Mouse (Mus musculus) lung, postnatal 14 days (tissue): ENCODE results near the gene Cpt1a.

Experiments
- DNase-seq: peaks from one replicate; pipeline ENCODE4 v3.0.0; 2021

Cpt1a gene

DNA sequence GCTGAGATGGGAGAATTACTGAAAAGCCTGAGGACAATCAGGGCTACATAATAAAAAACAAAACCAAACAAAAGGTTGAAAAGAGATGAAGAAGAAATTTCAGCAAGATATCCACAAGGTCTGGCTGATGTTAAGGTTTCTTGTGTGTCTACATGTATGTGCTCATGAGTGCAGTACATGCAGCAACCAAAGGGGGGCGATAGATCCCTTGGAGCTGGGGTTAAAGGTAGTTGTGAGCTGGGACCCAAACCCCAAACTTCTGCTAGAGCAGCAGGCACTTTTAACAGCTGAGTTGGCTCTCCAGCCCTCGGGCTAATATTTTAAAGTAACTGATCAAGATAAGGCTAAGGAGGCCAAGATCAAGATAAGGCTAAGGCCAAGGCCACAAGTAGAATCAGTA, 51.9 kb downstream of the Cpt1a start:
- no peak for DNase-seq

DNA sequence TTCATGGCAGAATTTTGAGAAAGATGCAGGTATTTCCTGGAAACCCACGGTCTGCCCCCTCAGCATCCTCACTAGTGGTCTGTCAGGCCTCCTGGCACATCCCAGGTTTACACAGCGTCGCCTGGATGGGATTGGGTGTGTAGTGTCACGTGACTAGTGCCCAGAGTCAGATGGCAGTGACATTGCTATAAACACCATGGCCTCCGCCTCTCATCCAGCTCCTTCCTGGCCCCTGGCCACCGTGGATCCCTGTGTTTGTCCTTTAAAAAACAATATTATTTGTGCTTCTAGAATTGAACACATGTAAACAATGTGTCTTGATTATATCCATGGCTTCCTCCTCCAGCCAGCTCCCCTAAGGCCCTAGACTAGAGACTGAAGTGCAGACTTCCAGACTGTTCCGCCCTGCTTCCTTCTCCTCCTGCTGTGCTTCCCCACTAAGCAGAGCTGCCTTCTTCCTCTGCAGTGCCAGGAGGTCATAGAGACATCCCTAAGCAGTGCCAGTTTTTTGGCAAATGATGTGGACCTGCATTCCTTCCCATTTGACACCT, 53.9 kb downstream of the Cpt1a start:
- peak; percentile 70 for DNase-seq

DNA sequence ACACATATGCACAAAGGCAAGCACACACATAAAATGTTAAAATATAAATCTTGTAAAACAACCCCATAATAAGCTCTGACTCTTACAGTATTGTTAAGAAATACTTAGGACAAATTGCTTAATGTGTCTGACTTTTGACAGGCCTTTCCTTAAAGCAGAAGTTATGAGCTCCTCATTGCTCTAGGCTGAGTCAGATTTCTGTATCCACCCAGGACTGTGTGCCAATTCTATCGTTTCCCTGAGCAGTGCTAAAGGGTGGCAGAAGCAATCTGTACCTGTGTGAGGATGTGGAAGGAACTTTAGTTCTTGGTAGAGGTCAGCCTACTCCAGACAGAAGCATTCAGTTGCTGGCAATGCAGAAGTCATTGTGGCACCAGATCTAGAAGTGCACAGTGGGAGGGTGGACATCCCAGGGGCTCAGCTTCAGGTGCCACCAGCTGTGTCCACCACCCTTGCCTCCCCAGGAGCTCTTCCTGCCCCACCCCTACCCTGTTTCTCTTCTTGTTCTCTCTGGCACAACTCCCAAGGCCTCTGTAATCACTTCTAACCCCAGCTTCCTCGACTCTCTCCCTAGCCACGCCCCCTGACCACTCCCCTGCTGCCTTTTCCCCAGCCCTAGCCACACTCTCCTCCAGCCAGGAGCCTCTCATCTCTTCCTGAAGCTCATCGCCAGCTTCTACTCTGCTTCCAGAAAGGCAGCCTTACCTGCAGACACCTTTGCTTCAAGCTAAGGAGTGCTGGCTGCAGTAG, 55.0 kb downstream of the Cpt1a start:
- peak; percentile 62 for DNase-seq

DNA sequence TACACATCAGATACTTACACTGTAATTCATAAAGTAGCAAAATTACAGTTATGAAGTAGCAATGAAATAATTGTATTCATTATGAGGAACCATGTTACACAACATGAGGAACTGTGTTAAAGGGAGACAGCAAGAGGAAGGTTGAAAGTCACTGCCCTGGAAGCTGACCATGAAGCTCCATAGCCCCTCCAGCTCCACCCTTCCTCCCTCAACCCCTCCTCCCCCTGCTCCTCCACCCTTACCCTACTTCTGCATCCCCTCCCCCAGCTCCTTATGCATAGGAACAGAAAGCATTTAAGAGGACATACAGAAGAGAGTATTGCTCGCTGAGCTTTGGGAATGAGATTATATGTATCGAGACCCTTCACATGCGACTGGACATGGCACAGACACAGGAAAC, 56.5 kb downstream of the Cpt1a start:
- DNase-seq: peak; percentile 12

DNA sequence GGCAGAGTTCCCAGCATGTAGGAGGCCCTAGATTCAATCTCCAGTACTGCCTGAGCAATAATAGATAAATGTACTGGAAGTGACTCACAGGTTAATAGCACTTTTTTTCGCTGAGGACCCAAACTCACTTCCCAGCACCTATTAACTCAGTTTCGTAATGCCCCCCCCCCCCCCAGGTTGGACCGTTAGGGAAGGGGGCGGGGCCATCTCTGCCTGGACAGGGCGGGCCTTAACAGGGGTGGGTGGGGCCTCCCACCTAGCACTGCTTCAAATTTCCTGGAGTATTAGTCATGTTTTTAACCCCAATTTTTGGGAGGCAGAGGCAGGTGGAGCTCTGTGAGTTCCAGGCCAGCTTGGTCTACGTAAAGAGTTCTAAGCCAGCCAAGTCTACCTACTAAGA, 65.9 kb downstream of the Cpt1a start:
- DNase-seq: no peak

DNA sequence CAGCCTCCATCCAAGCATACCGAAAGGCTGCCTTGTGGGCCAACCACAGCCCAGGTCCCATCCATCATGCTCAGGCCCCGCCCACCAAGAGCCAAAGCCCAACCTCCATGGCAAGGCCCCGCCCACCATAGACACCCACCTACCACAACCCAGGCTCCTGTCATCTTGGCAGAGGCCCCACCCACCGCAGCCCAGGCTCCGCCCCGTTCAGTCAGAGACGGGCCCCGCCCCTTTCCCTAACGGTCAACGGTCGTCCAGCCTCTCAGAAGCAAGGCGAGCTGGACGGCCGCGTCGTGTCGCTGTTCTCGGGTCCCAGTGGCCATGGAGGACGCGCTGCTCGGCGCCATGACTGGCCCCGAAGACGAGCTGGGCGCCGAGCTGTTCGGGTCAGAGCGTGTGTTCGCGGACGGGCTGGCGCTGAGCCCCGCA, 66.5 kb downstream of the Cpt1a start, which contains the start of gene Tesmin:
Gene Tesmin (plus strand): TSS at position 229 of the 429 bp plus-strand sequence.
- peak; percentile 85 for DNase-seq

DNA sequence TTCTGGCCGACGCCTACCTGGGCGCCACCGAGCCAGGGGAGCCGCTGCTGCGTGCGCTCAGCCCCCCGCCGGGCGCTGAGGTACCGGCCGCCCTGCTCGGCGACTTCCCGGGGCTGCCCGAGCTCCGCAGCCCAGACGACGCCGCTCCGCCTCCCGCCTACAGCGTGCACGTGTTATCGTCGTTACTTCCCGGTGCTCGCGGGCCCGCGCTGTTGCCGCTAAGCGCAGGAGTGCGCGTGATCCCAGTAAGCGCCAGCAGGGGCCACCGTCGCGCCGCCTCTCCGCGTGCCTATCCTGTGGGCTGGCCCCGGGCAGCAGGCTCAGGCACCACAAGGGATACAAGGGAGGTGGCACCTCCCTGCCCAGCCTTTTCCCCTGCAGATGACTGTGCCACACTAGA, 67.0 kb downstream of the Cpt1a start:
- peak; percentile 94 for DNase-seq

DNA sequence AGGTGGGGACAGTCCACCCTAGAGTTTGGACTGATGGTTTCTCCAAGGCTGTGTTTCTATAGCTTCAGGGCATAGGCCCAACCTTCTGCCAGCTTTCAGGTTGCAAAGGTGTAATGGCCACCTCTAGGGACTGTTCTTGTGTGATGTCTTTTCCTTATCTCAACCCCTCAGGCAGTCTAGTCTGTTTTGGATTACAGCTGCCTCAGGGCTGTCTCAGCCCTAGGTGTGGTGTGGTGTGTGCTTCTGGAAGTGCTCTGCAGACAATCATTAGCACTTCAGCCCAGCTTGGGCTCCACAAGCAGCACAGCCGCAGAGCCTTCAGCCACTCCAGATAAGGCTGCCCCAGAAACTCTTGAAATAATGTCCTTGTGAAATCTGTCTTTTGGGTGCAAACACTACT, 70.2 kb downstream of the Cpt1a start:
- no peak for DNase-seq

DNA sequence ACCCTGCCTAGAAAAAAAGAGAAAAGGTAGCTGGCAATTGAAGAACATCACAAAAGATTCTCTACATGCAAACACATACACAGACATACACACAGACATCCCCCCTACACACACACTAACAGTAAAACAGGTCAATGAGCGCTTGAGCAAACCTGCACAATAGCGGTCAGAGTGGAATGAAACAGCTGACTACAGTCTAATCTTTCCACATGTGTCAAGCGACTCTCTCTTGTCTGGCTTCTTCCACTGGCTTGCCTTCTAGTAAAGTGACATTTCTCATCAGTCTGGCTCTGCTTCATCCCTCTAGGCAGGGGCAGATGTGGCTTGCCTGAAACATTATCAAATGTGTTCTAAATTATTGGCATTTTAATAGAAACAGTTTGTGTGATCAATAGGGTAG, 72.1 kb downstream of the Cpt1a start:
- DNase-seq: no peak

DNA sequence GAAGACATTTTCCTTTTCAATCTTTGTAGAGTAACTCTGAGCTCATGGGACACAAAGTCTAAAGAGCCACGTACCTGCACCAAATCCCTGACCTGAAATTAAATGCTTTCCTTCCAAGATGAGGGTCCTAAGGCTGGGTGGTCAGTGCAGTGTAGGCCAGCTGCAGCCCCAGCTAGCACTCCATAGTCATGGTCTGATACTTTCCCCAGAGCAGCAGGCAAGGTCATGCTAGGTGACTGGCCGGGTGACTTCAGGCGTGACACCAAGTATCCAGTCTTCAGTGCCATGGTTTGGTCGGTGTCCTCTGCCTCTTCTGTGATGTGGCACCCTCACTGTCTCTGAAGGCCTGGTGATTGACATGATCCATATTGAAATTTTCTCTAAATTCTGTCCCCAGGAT, 77.9 kb downstream of the Cpt1a start:
- no peak for DNase-seq

DNA sequence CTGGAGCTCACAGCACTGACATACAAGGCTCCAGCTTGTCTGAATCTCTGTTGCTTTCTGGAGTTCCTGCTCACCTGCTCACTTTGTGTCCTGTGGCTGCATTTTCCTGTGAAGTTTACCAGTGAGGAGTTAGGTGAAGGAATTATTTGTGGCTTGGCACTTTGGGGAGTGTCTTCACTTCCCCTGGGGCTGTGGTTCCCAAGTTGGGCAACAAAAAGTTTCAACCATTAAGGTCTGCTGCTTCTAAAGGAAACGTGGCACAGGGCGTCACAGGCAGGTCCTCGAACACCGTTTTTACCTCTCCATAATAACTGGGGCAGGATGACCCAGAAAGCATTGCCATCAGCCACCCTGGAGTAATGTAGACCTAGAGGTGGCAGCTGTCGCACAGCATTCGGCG, 79.4 kb downstream of the Cpt1a start:
- DNase-seq: no peak

DNA sequence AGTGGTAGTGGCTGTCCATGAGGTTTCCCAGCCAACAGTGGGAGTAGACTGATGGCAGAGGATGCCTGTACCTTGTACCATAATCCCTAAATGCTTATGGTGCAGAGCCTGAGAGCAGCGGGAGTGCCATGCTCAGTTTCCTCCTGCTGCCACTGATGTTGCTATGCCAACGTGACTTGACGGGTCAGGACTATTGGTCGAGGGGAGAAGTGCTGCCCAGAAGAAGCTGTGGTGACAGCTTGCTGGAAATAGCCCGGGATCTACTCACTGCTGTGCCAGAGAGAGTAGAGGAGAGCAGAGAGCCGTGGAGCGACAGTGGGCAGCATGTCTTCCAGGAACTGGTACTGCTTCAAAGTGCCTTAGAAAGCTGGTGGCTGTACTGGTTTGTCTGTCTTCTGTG, 79.8 kb downstream of the Cpt1a start:
- no peak for DNase-seq

DNA sequence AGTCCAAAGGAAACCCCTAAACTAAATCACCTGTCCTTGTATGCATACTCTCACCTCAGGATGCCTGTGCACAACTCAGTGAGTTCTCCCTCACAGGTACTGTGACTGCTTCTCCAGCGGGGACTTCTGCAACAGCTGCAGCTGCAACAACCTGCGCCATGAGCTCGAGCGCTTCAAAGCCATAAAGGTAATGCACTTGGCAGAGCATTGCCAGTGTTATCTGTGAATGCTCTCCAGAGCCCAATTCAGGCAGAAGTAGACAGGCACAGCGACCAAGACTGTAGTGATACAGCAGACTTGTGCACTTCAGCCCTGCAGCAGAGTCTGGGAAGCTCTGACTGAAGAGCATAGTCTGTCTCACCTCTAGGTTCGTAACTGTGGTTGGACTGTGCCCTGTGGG, 80.3 kb downstream of the Cpt1a start:
- no peak for DNase-seq

DNA sequence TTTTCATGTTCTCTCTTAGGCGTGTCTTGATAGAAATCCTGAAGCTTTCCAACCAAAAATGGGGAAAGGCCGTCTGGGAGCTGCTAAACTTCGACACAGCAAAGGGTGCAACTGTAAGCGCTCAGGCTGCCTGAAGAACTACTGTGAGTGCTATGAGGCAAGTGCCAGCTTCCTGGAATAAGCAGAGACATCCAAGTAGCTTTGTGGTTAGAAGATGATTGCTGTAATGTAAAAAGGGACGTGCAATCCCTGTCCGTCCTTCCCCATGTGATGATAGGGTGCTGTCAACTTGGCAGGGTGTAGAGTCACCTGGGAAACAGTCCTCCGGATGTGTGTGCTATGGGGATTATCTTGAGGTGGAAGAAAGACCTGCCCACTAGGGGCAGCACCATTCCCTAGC, 81.9 kb downstream of the Cpt1a start:
- DNase-seq: no peak

DNA sequence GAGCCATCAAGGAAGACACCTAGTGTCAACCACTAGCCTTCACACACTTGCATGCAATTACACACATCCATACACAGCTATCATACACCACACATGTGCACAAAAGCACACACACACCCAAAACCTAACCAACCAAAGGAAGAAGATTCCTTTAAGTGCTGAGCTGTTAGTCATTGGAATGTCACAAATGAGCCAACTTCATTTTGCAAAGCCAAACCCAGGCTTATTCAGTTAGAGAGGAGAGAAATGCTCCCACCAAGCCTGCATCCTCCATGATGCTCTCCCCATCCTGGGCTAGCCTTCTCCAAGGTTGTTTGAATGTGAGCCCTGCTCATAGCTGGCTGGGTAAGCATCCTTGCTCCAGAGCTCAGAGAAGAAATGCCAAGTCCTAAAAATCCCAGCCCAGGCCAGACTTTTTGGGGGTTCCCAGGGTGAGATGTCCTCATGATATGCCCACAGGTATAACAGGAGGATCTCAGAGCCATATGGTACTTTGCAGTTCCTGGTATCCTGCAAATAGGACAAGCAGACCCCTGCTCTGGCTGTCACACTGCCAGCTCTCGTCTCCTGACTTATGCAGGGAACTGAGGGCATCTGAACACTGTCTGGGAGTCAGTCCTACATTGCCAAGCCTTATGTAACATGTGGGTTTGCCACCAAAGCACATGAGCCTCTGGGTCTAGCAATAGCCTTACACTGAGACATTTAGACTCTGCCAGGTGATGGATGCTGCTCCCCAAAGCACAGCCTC, 83.6 kb downstream of the Cpt1a start:
- DNase-seq: no peak

DNA sequence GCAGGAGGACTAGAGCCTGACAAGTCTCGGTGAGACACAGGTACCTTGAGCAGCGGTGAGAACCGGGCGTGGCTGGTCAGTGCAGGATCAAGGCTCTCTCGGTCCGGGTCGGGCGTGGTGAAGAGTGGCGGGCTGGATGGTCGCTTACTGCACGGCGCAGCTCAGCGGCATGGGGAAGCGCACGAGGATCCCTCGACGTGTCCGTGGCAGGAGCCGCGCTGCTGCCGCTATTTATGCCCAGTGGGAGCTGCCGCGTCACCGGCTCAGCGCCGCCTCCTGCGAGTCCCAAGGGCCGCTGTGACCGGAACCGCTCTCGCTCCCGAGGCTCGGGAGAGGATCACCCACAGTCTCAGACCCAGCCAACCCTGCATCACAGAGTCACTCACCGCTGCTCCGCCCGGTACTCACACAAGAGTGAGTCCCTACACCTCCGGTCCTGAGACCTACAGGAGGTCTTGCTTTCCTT, 92.2 kb downstream of the Cpt1a start, which contains the start of gene Gal:
Gene Gal (minus strand): TSS at position 277 of the 466 bp plus-strand sequence.
- DNase-seq: peak; percentile 39

DNA sequence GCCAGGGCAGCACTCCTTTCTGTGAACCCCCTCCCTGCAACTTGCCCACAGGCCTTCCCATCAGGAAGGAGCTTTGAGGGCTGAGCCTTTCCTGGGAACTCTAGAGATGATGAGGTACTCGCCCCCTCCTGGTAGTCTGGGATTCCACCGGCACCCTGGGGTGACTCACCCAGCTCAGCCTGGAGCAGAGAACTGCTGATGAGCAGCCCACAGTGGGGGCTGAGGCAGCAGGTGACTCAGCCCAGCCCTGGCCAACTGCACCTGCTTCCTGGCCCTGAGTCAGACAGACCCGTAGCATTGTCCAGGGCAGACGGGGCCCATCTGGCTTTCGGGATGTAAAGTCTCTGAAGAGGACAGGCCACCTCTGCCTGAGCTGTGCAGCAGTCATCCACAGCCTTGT, 97.1 kb downstream of the Cpt1a start:
- DNase-seq: no peak

DNA sequence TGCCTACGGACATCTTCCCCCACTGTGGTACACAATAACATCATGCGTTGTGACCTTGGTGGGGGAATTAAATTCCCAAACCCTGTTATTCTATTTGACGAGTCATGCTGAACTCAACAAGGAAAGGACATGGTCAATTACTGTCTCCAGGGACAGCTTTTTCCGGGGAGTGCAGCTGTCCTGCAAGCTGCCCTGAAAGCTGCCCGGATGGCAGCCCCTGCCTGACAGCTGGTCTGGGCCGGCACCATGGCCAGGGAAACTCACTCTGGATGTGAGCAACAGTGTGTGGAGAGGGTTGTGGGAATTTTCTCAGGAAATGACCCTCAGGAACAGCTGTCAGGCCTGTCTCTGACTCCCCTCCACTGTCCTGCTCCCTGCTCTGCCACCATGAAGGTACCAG, 100.4 kb downstream of the Cpt1a start:
- no peak for DNase-seq

DNA sequence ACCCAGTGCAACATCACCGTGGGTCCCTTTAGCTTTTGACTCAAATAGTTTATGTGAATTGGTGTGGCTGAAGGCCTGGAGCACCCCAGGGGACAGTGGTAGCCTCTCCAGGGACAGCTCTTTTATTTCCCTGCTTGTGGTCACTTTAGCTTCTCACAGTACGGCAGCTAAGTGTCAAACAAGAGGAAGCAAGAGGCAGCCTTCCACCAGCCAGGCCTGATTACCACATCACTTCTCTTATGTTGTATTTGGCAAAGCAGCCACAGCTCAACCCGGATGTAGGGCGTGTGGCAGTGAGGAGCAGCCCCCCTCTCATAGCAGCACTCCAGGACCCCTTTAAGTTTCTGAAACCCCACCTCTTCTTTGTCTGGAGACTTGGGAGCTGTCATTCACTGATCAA, 100.8 kb downstream of the Cpt1a start:
- DNase-seq: peak; percentile 17

DNA sequence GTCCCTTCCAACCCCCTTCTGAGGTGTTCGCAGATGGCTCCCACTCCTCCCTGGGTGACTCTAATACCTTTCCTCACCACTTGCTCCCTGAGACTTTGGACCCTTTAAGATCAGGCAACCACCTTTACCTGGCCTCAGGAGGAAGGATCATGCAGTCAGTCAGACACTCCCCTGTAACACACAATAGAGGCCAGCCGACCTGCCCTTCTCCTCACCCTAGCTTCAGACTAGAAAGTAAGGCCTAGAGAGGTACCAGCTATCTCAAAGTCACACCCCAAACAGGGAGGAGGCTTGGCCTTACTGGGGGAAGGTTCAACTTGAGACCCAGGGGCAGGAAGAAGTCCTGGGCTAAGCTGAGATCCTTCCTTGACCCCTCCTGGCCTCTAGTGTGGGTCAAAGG, 102.1 kb downstream of the Cpt1a start:
- no peak for DNase-seq

DNA sequence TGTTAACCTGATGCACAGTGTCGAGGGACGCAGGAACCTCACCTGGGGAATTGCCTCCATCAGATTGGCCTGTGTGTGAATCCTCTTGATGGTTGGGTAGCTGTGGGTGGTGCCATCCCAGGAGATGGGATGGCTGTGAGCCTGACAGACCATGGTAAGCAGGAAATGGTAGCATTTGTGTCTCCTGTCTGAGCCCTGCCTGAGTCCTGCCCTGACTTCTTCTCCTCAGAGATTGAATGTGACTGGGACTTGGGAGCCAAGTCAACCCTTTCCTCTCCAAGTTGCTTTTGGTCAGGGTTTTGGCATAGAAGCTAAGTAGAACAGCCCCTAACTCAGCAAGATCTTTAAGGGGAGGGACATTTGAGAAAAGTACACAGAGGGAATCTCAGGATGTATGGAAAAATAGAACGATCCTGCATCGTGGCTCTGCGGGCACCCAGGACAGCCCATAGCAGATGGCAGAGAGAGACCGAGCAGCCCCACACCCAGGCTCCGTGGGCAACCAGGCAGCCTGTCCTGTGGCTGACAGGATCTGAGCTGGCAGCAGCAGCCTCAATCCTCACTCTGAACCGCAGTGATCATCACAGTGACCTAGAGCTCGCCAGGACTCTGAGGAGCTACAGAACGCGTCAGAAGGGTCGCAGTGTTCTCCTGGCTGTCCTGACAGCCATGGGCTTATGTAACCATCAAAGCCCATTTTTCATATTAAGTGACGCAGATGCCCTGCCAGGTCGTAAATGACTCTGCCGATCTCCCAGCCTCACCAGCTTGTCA, 106.1 kb downstream of the Cpt1a start:
- DNase-seq: no peak

DNA sequence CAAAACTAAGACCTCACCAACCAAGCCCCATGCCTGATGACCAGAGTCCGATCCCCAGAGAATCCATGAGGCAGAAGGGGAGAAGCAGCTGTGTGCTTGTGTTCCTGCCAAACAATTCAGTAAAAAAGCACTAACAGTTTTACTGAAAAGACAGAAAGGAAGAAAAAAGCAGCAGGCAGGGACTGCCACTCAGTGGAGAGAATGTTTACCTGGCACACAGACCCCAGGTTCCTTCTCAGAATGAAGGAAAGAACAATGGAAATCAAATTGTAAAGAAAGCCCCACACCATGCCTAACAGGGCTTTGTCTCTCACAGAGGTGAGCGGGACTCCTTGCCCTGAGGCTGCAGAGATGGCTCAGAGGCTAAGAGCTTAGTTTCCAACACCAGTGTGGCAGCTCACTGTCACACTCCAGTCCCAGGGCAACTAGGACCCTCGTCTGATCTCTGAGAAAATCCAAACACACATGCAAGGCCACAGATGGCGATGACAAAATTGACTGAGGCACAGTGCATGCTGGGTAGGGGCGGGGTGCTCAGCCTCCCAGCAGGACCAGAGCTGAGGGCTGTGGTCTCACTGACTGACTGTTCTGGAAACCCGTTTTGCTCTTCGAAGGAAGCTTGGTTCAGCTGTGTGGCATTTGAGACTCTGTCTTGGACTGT, 107.2 kb downstream of the Cpt1a start:
- no peak for DNase-seq

DNA sequence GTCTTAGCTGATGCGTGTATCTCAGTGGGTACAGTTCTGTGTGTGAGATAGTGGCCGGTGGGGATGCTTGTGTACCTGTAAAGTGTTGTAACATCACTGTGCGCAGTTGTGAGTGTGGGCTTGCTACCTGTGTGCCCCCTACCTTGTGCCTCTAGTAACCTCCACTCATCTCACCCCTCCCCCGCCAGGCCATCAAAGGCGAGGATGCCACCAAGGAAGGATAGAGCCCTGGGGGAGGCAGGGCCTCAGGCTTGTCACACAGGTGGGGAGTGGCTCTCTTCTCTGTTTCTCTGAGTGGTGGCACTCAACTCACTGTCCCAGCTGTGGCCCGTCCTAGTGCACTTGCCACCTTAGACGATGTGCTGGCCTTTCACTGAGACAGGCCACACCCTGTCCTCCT, 108.9 kb downstream of the Cpt1a start:
- DNase-seq: no peak
